Mouse (Mus musculus): ENCODE measurements around the gene Wfdc18.

DNA sequence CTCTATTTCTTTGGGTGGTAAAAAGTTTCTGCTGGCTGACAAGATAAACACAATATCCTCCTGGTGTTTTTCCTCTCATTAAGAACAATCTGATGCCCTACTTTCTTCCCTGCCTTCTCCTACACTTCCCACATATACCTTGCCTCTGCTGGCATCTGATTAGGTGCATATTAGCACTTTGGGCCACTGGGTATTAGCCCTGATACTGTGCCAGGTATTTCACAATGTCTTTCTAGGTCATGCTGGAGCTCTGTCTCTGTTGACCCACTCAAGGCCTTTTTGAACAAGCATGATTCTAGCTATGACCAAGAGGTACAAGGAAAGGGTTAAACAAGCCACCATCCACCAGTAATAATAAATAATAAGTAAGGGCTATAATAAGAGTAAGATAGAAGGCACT is 37.1 kb upstream of the Wfdc18 start:
- TF ChIP-seq ZNF384 (IDR thresholded peaks at IDR 0.05; ENCODE audit: low read depth, low read length) (no peak), MAFK (IDR thresholded peaks at IDR 0.05; ENCODE audit: insufficient read depth, low read depth, low read length) (no peak), CHD2 (IDR thresholded peaks at IDR 0.05; ENCODE audit: low read depth, low read length) (no peak)

Data from ES-E14 (cell line).